Mouse (Mus musculus) mesoderm, embryonic 11.5 days (tissue): ENCODE measurements around the gene Tmem176b.

Source experiments
- DNase-seq: peaks from one replicate; pipeline ENCODE4 v3.0.0-alpha.2; 2012; ENCODE audit warnings: low read depth, low spot score

The Tmem176b gene

GRCm38 (mm10) chr6:48840973-48841625, at the start of gene Tmem176b:
Gene Tmem176b (minus strand): TSS chr6:48841496.
- peak; percentile 76 for DNase-seq

GRCm38 (mm10) chr6:48876510-48877135, 35.3 kb upstream of the Tmem176b start:
- DNase-seq = no peak

DNA sequence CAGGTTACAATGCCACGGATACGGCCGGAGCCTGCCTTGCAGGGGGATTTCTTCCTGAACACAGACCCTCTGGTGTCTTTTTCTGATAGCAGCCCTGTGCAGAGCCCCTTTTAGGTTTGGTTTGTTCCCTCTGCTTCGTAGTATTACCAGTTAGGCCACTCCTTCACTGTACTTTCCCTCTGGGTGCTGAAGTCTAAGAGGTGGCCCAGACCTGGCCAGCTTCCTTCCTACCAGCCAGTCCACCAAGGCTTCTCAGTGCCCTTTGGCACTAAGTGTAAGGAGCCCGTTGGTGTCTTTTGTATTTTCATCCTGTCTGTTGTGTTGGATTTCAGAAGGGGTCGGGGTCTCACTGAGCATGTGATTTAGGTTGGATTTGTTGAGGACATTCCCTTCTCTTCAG, 34.2 kb upstream of the Tmem176b start:
- DNase-seq = no peak

DNA sequence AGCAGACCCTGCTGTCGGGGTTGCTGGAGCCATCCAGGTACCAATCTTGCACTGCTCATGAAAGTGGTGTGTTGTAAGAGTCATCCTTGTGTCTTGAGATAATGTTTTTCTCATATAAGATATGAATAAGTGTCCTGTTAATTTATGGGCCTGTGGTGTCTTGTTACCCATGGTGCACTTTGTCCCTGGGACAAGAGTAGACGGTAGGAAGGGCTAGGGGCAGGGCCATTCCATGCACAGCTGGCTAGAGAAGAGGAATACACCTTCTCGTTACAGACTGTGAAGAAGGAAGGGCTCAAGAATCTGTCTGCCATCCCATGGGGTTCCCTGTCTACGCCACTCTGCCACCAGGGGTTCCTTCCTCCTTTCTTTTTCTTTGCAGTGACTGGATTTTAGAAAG, 33.3 kb upstream of the Tmem176b start:
- DNase-seq = no peak

DNA sequence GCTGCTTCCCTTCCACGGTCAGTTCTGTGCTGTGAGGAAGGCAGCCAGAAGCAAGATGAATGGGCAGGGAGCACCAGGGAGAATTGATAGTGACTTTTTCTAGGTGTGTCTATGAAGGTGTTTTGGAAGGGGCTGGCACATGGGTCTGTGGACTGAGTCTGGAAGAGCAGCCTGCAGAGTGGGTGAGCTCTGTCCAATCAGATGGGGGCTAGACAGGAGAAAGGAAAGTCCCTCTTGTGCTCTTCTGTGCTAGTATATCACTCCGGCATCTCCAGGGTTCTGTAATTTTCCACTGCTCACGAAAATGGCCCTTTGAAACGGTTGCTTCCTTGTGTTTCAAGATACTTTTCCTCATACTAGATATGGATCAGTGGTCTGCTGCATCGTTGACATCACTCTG, 31.3 kb upstream of the Tmem176b start, which contains the start of gene Aoc1:
TSS of gene Aoc1 (plus strand) at position 301 of the 400 bp plus-strand sequence.
- no peak for DNase-seq

DNA sequence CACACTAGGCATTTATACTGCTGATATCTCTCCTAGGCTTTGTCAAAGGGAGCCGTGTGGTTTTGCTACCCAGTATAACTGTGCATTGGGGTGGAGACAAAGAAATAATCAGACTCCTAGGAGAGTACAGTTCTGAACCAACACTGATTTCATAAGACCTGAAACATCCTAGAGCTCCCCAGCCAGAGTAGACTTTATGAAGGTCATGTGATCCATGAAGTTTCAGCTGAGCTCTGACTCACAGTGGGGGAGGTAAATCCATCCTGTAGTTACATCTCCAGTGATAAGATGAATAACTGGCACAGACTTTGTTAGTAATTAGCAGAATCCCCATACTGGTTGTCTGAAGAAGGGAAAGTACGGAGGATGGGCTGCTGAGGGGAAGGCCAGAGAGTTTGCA, 28.5 kb upstream of the Tmem176b start:
- no peak for DNase-seq

DNA sequence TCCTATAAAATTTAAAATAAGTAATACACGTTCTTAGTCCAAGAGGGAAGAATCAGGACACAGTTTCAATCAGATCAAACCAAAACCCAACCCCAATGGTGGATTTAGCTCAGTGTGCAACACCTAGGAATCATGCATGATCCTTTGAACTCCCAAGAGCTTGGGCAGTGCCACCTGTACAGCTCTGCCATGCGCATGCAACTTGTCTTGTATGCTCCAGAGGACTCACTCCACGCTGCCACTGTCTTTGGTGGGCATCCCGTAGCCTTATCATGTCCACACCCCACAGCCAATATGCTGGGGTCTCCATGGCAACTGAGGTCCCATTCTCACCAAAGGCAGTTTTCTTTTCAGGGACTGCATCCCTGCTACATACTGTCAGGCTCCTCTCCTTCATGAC, 25.9 kb upstream of the Tmem176b start:
- no peak for DNase-seq

DNA sequence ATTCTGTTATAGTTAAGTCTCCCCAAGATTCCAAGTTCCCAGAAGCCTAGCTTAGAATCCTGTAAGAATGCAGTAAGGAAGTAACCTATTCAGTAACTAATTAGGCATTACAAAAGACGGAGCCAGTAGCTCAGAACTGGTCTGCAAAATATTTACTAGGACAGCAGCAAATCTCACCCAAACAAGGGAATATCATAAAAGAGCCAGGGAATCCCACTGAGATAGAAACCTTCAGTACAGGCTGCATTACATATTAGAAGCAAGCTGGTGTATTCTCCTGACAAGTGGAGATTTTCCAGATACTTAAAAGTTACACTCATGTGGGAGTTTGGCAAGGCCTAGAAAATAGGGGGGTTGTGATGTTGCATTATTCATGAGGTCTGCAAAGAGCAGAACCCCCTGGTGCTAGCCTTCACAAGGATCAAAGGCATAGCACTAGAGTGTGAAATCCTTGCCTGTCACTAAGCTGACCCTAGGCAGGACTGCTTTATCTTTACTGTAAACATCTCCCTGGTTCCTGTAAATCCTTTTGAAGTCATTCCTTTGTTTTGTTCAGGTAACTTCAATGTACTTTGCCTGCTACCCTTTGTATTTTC, 25.2 kb upstream of the Tmem176b start:
- DNase-seq = peak; percentile 31

- DNase-seq = no peak
These were observed 24.0 kb upstream of the Tmem176b start for GRCm38 (mm10) chr6:48865152-48865745.

DNA sequence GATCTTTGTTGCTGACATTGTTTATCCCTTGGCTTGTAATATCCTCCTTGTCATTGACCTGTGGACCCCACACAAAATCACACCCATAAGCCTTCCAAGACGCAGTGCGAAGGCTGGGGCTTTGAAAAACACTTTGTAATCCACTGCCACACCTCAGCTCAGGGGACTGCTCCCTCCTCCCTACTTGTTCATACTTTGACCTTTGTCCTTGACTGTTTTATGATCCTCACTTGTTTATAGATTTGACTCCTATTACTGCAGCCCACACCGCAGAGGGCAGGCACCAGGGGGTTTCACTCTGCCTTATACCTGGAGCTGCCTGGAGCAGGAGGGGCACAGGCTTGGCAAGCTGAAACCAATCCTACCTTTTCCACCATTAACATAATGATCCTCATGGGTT, 23.4 kb upstream of the Tmem176b start:
- DNase-seq = no peak

- no peak for DNase-seq
These were observed 22.9 kb upstream of the Tmem176b start for GRCm38 (mm10) chr6:48864181-48864580.

- no peak for DNase-seq
These were observed 22.2 kb upstream of the Tmem176b start for GRCm38 (mm10) chr6:48863488-48863887.

DNA sequence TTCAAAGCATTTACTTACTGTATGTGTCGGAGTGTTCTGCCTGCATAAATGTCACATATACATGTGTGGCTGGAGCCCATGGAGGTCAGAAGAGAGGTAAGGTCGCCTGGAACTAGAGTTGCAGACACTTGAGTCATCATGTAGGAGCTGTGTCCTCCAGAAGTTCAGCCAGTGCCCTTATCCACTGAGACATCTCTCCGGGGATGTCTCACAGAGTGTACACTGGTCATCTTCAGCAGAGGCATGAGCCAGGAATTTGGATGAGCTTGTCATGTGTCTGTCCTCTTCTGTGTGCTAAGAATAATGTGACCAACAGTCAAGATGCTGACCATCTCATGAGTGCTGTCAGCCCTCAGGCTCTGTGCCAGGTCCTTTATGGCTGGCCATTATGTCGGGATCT, 21.5 kb upstream of the Tmem176b start:
- DNase-seq = no peak

- DNase-seq = no peak
These were observed 20.5 kb upstream of the Tmem176b start for GRCm38 (mm10) chr6:48861616-48862280.

DNA sequence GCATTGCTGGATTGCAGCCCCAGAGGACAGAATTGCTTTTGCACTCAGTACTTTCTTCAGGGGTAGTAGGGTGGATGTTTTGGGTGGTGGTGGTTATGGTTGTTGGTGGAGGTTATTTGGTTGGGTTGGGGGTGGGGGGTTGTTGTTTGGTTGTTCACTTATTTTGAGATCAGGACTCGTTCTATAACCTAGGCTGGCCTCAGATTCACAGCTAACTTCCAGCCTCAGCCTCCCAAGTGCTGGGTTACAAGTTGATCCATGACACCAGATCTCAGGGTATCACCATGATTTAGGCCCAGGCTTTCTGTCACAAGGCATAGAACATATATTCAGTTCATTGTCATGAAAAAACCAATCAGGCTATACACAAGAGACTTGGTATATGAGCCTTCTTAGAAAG, 19.6 kb upstream of the Tmem176b start:
- DNase-seq = no peak

DNA sequence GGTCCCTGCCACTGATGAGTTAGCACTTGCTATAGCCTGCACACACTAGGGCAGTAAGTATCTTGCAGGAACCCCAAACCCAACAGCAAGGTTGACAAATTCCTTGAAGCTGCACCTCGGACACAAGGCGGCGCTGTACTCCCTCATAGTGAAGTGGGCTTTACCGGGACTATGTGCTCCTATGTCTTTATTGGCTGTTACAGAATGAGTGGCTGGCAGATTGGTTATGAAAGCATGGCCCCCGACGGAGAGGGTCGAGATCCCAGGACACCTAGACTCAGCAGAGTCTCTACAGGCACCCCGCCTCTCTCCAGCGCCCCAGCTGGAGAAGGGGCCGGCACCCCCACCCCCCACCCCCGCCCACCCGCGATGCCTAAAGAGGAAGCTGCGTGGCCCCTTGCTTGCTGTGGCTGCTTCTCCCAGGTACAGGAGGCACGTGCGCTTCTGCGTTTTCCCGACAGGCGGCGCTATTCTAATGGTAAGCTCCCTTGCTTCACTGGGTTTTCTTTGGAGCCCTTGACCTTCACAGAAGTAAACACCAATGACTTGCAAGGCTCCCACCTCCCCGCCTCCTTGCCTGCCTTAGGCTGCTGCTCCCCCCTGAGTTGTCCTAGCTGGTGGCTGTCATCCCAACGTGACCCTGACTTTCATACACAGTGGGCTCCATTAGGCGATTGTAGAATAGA, 19.0 kb upstream of the Tmem176b start:
- DNase-seq = peak; percentile 71

DNA sequence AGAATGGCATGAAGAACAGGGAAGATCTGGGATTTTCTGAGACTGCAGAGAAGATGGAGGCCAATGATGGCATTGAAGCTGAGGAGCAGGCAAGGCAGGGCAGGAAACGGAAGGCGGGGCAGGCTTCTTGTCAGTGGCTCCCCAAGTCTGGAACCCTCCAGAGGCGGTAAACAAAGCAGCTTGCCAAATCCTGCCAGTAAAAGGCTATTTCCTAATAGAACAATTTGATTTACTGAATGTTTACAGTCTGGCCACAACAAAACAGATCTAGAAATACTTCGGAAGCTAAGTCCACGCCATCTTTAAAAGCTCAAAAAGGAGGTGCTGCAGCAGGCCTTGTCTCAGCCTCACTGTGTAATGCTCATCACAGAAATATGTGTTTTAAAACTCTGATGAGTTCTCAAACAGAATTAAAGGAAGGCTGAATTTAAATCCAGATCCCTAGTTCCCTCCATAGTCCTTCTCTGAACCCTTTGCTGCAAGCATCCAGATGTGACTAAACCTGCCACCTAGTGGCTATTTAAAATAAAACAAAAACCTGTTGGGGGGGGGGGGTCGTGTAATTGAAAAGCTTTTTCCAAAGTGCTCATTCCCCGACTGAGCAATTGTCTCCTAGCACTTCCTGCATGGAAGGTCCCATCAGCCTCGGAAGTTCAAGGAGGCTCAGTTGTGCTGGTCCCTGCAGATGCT, 16.5 kb upstream of the Tmem176b start:
- DNase-seq = no peak

GRCm38 (mm10) chr6:48854155-48854554, 12.9 kb upstream of the Tmem176b start:
- no peak for DNase-seq

DNA sequence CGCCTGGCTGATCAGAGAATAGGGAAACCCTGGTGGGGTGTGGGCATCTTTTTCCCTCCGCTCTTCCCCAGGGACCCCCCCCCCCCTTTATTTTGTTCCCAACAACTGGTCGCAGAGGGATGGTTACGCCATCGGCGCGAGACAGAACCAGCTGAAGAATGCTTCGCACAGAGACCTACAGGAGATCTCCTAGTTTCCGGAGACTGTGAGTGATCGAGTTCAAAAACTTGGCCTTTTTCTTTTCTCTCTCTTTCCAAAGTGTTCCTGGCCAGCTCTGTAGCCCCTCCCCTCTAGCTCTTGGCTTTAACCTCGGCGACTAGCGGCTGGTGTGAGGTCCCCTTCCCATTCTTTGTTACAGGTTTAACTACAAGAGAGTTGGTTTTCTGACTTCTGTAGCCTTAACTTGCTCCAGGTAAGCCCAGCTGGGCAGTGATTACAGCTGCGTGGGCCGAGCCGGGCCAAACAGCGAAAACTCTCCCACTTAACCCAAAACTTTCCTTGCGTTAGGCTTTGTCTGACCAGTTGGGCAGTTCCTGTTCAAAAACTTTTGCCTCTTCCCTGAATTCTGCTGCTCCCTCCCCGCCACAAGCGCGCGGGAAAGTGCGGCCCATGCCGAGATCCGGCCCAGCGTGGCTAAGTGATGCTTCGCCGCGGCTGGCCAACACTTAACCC, 10.7 kb upstream of the Tmem176b start:
- DNase-seq = peak; percentile 62

DNA sequence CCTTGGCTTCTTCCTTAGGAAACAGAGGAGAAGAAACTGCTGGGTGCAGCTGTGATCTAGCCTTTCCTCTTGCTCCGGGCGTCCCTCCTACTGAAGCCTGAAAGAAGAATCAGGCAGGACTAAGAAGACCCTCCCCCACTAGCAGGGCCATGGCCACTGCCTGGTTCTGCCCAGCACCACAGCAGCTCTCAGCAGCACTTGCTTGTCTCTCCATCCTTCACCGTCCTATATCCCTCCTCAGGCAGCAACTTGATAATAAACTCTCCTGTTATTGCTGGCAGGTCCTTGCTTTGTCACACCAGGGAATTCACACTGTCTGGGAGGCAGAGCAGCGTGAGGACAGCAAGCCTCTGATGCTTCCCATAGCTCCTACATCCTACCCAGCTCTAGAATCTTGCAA, 3.8 kb upstream of the Tmem176b start:
- DNase-seq = no peak
